Mouse (Mus musculus) liver, postnatal 0 days (tissue): Measurements from ENCODE around the gene Sept1.
A peak's percentile ranks its signal among the peaks of the same experiment; 100 is the strongest.

ENCODE experiments used
- CTCF ChIP-seq: sonication (generic); IDR thresholded peaks from 2 replicates; pipeline ENCODE4 v1.5.1; 2016; ENCODE audit warnings: antibody characterized with exemption, low read depth
- EP300 ChIP-seq: IDR thresholded peaks from 2 replicates; pipeline ENCODE4 v1.6.1; 2016; ENCODE audit warnings: antibody characterized with exemption, low read depth, mild to moderate bottlenecking

- TF ChIP-seq CTCF, result no peak
- TF ChIP-seq EP300, result peak; percentile 88
These were observed 7.6 kb downstream of the Sept1 start for GRCm38 (mm10) chr7:127225147-127225995.
